Mouse (Mus musculus): ENCODE data around the gene Olfr418.

- TF ChIP-seq CTCF (IDR thresholded peaks at IDR 0.05; ENCODE audit: borderline replicate concordance, insufficient read depth, low read depth, low read length) (no peak), POLR2A (IDR thresholded peaks at IDR 0.05; ENCODE audit: borderline replicate concordance, insufficient read depth, low read length) (no peak)
Measured at GRCm38 (mm10) chr1:173227081-173227480, 38.7 kb upstream of the Olfr418 start, which contains the start of gene Fcer1a.
